Mouse (Mus musculus) frontal cortex, adult (tissue): ENCODE measurements around the gene Itpa.

Experiments
- ATAC-seq: cut with Nextera tagmentation; 2 replicates; pipeline ENCODE4 v1.9.2; 2017; ENCODE audit warnings: mild to moderate bottlenecking, moderate library complexity, mixed read lengths; ENCODE audit not compliant: low TSS enrichment

Itpa gene

DNA sequence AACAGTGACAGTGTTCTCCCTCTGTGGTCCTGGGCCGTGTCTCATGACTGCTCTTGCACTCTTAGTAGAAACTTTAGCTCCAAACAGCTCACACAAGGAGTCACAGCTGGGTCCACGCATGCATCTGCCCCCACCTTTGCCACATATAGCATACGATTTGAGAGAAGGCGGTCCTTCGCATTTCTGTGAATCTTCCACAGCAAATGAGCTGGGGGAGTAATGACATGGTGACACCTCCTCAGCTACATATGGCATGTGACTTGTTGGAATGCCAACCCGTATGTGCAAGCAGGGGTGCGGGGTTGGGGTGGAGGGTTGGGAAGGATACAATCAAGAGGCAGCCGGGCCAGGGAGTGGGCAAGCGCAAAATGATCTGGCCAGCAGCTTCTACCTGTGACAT is 10.9 kb upstream of the Itpa start:
- ATAC-seq, result peak; percentile 56

GRCm38 (mm10) chr2:130657541-130657940 is 9.9 kb upstream of the Itpa start:
- peak; percentile 81 for ATAC-seq

DNA sequence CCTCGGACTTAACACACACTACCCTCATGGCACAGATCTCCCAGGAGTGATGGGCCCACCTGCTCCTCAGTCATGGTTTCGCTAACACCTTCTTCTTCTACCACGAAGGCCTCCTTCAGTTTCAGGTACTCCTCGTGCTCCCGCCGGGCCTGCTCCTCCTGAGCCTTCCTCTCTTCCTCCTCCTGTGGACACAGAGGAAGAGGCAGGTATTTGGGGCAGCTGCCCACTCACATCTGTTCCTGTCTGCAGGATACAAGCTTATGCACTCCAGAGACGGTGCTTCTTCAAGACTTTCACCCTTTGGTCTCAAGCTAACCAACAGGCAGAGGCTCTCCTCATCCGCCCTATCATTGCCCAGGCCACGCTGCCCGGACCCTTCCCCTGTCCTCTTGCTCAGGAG is 8.9 kb upstream of the Itpa start:
- peak; percentile 10; the same call in 1 of the 2 replicates for ATAC-seq

GRCm38 (mm10) chr2:130663342-130663741 is 4.1 kb upstream of the Itpa start:
- no peak for ATAC-seq

DNA sequence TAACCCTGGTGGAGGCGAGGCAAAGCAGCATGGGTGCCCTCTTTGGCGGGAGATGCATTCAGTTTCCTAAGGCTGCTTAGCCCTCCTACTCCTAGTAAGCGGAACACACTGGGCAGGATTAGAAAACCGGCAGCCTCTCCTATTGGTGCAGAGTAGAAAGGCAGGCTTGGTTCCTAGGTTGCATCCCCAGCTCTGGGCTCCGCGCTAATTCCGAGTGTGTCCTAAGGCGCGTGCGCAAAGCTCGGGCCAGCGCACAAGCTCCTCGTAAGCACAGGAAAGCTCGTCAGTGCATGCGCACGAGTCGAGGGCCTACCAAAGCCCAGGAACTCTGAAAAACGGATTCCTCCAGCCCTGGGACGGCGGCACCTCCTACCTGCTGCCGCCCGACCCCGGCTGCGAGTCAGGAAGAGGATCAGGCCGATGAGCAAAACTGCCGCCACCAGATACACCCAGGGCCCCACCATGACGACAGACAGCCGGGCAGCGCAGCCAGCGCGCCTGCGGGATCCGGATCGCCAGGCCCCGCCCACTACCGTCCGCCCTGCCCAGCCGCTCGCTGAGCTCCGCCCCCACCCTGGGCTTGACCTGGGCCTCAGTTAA is 3.2 kb upstream of the Itpa start, which contains the start of gene Ddrgk1:
Gene Ddrgk1 (minus strand): TSS at position 558 of the 600 bp plus-strand sequence.
- peak; percentile 85 for ATAC-seq

- ATAC-seq, result no peak
These were observed 9.8 kb downstream of the Itpa start for GRCm38 (mm10) chr2:130677211-130677610.

GRCm38 (mm10) chr2:130679154-130679553 is 11.7 kb downstream of the Itpa start:
- no peak for ATAC-seq

- no peak for ATAC-seq
These were observed 12.5 kb downstream of the Itpa start for GRCm38 (mm10) chr2:130679899-130680298.

DNA sequence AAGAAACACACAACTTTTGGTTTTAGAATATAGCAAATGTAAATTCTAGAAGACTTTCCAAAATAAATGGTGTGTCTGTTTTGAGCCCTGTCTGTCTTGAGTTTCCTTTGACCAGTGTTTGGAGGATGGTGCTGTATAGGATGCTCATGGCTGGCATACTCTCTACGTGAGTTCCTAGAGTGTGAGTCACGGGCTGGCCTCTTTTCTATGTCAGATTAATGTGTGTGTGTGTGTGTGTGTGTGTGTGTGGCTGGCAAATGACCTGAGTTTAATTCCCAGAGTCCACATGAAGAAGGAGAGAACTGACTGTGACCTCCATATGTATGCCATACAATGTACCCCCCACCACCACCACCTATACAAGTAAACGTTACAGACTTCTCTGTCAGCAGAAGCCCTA is 14.1 kb downstream of the Itpa start:
- ATAC-seq, result no peak

DNA sequence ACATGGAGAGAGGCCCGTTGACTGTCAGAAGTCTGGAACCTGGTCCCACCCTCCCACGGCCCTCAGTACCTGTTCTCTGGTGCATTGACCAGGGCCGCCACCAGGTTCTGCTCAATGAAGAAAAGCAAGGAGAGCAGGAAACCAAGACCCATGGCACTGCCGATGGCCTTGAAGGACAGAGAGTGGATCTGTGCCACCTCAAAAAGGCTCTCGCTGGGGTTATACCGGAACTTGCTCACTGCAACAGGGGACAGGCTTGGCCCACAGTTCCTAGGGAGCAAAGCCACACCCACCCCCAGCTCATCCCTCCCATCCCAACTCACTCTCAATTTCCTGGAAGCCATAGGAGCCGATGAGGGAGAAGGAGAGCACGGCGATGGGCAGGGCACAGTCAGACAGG is 18.0 kb downstream of the Itpa start:
- ATAC-seq, result no peak

- ATAC-seq, result no peak
These were observed 21.6 kb downstream of the Itpa start for GRCm38 (mm10) chr2:130689011-130689410.

DNA sequence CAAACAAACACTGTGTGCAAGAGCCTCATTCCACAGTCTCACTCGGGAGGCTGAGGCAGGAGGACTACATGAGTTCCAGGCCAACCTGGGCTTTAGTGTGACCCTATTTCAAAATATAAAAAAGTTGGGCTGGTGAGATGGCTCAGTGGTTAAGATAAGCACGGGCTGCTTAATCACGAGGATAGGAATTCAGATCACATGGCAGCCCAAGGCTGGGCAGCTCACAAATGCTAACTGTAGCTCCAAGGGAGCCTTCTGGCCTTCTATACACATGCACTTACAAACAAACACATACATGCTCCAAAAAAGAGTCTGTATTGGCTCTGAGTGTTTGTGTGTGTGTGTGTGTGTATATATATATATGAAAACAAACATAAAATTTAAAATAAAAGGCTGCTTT is 26.2 kb downstream of the Itpa start:
- ATAC-seq, result no peak

- ATAC-seq, result peak; percentile 22
These were observed 29.3 kb downstream of the Itpa start for GRCm38 (mm10) chr2:130696700-130697152.

DNA sequence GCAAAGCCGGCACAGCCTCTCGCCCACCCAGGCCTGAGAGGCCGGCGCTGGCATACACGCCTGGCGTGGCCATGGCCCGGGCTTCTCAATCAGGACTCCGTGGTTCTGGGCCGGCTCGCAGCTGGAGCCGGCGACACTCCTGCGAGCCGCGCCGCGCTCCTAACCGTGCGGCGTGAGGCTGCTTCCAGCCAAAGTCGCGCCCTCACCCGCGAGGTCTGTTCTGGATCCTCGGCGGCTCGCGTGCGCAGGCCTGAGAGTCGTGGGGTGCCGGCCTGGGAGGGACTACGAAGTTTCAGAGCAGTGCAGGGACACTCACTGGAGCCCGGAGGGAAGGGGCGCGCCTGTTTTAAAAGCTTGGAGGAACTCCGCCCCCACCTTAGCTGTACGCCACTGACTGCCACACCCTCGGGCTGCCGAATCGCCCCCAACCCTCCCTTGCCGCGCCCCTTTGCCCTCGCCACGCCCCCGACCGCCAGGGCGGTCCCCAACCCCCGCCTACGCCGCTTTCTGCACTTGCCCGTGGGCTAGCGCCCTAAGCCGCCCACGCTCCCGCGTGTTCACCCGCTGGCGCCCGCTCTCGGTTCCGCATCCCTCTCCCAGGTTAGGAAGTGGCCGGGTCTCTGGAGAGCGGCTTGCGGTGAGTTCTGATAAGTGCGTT is 29.9 kb downstream of the Itpa start, which contains the start of gene Slc4a11:
Gene Slc4a11 (minus strand): TSS at position 367 of the 658 bp plus-strand sequence.
- peak; percentile 25 for ATAC-seq

GRCm38 (mm10) chr2:130697821-130698266 is 30.4 kb downstream of the Itpa start:
- ATAC-seq, result peak; percentile 55; the same call in 1 of the 2 replicates

DNA sequence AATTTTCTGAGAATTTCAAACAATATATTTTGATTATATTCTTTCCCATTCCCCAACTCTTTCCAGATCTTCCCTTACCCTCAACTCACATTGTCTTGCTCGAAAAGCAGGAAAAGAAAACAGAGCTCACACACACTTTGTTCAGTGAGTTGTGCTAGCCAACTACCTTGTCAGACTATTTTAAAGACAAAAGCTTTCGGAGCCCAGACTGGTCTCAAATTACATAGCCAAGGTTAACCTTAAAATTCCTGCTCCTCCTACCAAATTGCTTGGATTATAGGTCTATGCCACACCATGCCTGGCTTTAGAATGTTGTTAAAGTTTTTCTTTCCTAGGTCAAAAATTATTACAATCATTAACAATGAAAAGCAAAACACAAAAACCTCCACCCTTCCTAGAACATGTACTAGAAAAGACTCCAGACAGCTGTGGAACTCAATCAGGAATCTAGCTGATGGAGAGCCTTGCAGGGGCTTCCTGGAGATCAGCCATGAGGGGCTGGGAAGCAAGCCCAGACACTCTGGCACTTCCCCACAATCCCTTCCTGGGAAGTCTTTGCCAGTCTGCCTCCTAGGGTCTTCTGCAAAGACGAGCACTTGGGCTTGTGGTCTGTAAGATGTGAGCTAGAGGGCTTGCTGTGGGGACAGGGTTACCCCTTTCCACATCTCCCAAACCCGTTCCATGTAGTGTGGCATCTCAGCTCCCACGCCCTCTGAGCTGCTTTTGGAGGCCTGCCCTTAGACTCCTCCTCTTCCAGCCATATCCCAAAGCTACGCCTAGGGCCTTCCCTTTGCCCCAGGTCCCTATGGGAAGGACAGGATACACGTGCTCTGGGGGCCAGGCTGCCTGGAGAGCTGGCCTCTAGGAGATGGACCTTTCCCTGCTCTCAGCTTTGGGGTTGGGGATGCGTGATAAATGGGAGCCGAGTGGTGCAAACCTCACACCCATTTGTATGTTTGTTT is 36.9 kb downstream of the Itpa start:
- ATAC-seq, result no peak

GRCm38 (mm10) chr2:130705178-130705577 is 37.8 kb downstream of the Itpa start:
- ATAC-seq, result 0 out of 2 replicates have a peak, but pooled peaks have one; percentile 13

- no peak for ATAC-seq
These were observed 39.2 kb downstream of the Itpa start for GRCm38 (mm10) chr2:130706602-130707001.

- no peak for ATAC-seq
These were observed 39.6 kb downstream of the Itpa start for GRCm38 (mm10) chr2:130707057-130707456.

DNA sequence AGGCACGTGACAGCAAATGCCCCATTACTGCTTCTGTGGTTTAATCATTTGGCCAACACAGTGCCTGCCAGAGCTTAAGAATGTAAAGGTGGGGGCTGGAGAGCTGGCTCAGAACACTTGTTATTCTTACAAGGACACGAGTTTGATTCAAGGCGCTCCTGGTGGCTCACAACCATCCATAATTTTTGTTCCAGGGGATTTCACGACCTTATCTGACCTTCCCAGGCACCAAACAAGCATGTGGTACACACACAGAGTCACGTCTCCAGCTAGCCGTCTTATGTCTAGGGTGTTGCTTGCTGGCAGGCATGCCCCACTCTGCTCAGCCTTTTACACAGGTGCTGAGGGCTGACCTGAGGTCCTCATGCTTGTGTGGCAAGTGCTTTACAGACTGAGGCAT is 50.5 kb downstream of the Itpa start:
- no peak for ATAC-seq

GRCm38 (mm10) chr2:130724369-130724768 is 57.0 kb downstream of the Itpa start:
- ATAC-seq, result no peak

- no peak for ATAC-seq
These were observed 60.3 kb downstream of the Itpa start for GRCm38 (mm10) chr2:130727752-130728151.
